Mouse (Mus musculus): ENCODE measurements around the gene Atp6v0b.
A peak's percentile ranks its signal among the peaks of the same experiment; 100 is the strongest.

Atp6v0b gene

GRCm38 (mm10) chr4:117871787-117872186, 15.3 kb downstream of the Atp6v0b start:
- DNase-seq (ENCODE audit: low read depth) = no peak

GRCm38 (mm10) chr4:117870437-117870836, 16.7 kb downstream of the Atp6v0b start:
- DNase-seq (ENCODE audit: low read depth) = no peak

GRCm38 (mm10) chr4:117869317-117869716, 17.8 kb downstream of the Atp6v0b start:
- DNase-seq (ENCODE audit: low read depth) = no peak

- peak; percentile 51 for DNase-seq (ENCODE audit: low read depth)
Measured at GRCm38 (mm10) chr4:117867823-117868222, 19.3 kb downstream of the Atp6v0b start.

- no peak for DNase-seq (ENCODE audit: low read depth)
Measured at GRCm38 (mm10) chr4:117867000-117867399, 20.1 kb downstream of the Atp6v0b start.

GRCm38 (mm10) chr4:117866083-117866482, 21.1 kb downstream of the Atp6v0b start:
- DNase-seq (ENCODE audit: low read depth) = no peak

- DNase-seq (ENCODE audit: low read depth) = no peak
Measured at GRCm38 (mm10) chr4:117862823-117863222, 24.3 kb downstream of the Atp6v0b start.

- DNase-seq (ENCODE audit: low read depth) = no peak
Measured at GRCm38 (mm10) chr4:117860570-117860969, 26.6 kb downstream of the Atp6v0b start.

GRCm38 (mm10) chr4:117858794-117859193, 28.3 kb downstream of the Atp6v0b start:
- no peak for DNase-seq (ENCODE audit: low read depth)

- DNase-seq (ENCODE audit: low read depth) = no peak
Measured at GRCm38 (mm10) chr4:117855146-117855545, 32.0 kb downstream of the Atp6v0b start.

- DNase-seq (ENCODE audit: low read depth) = no peak
Measured at GRCm38 (mm10) chr4:117852152-117852868, 34.8 kb downstream of the Atp6v0b start.

- DNase-seq (ENCODE audit: low read depth) = no peak
Measured at GRCm38 (mm10) chr4:117850871-117851270, 36.3 kb downstream of the Atp6v0b start.

- no peak for DNase-seq (ENCODE audit: low read depth)
Measured at GRCm38 (mm10) chr4:117850176-117850575, 37.0 kb downstream of the Atp6v0b start.

- no peak for DNase-seq (ENCODE audit: low read depth)
Measured at GRCm38 (mm10) chr4:117849506-117849905, 37.6 kb downstream of the Atp6v0b start.

- no peak for DNase-seq (ENCODE audit: low read depth)
Measured at GRCm38 (mm10) chr4:117849063-117849462, 38.1 kb downstream of the Atp6v0b start.

- DNase-seq (ENCODE audit: low read depth) = no peak
Measured at GRCm38 (mm10) chr4:117847011-117847410, 40.1 kb downstream of the Atp6v0b start.

- no peak for DNase-seq (ENCODE audit: low read depth)
Measured at GRCm38 (mm10) chr4:117846261-117846660, 40.9 kb downstream of the Atp6v0b start.

GRCm38 (mm10) chr4:117845316-117845715, 41.8 kb downstream of the Atp6v0b start:
- no peak for DNase-seq (ENCODE audit: low read depth)

- DNase-seq (ENCODE audit: low read depth) = no peak
Measured at GRCm38 (mm10) chr4:117844467-117844866, 42.7 kb downstream of the Atp6v0b start.

- DNase-seq (ENCODE audit: low read depth) = no peak
Measured at GRCm38 (mm10) chr4:117843101-117843500, 44.0 kb downstream of the Atp6v0b start.

- DNase-seq (ENCODE audit: low read depth) = no peak
Measured at GRCm38 (mm10) chr4:117841566-117841965, 45.6 kb downstream of the Atp6v0b start.

- no peak for DNase-seq (ENCODE audit: low read depth)
Measured at GRCm38 (mm10) chr4:117840821-117841220, 46.3 kb downstream of the Atp6v0b start.

- no peak for DNase-seq (ENCODE audit: low read depth)
Measured at GRCm38 (mm10) chr4:117839366-117839765, 47.8 kb downstream of the Atp6v0b start.

- no peak for DNase-seq (ENCODE audit: low read depth)
Measured at GRCm38 (mm10) chr4:117837271-117837670, 49.9 kb downstream of the Atp6v0b start.

Data from c-Kit-positive CD71-negative TER-119-negative erythroid progenitor cells, embryonic 14.5 days (primary cell).